Mouse (Mus musculus) MEL (cell line): ENCODE results near the gene Ntn1. TPM values are rescaled to one million over a fixed set of nuclear protein-coding genes. Genes with fewer than 3 reads are reported as not detected.

Experiments used
- DNase-seq: peaks from one replicate; pipeline ENCODE4 v3.0.0; 2011; ENCODE audit warnings: low read depth, low spot score
- H3K27ac ChIP-seq: 2 replicates; pipeline ENCODE4 v1.5.1; 2012; ENCODE audit warnings: low read depth, mild to moderate bottlenecking, control low read depth, low read length, moderate library complexity; ENCODE audit not compliant: control insufficient read depth
- H3K27me3 ChIP-seq, 2 experiments: fragments of 150-350 bp in 1 of 2; sonication (generic) in 1 of 2; 2 replicates each; pipeline ENCODE4 v1.6.1; 2012; ENCODE audit warnings: low read length in 2 of 2, mild to moderate bottlenecking in 2 of 2, improper control_type of control experiment in 1 of 2, moderate library complexity in 1 of 2; ENCODE audit not compliant: insufficient read depth in 2 of 2, control insufficient read depth in 1 of 2
- H3K36me3 ChIP-seq, 2 experiments: 2 replicates each; pipeline ENCODE4 v1.6.1; 2012 to 2014; ENCODE audit warnings: low read length in 2 of 2, improper control_type of control experiment in 1 of 2, inconsistent platforms in 1 of 2, mild to moderate bottlenecking in 1 of 2; ENCODE audit not compliant: insufficient read depth in 2 of 2, control insufficient read depth in 1 of 2
- H3K4me1 ChIP-seq, 2 experiments: fragments of 150-350 bp in 1 of 2; sonication (generic) in 1 of 2; 2 replicates each; pipeline ENCODE4 v1.6.1; 2012; ENCODE audit warnings: low read length in 2 of 2, improper control_type of control experiment in 1 of 2, mild to moderate bottlenecking in 1 of 2; ENCODE audit not compliant: insufficient read depth in 2 of 2, control insufficient read depth in 1 of 2
- H3K4me3 ChIP-seq, 2 experiments: fragments of 150-350 bp in 1 of 2; sonication (generic) in 1 of 2; 2 replicates each; pipeline ENCODE4 v1.5.1; 2012; ENCODE audit warnings: low read depth in 2 of 2, low read length in 2 of 2, mild to moderate bottlenecking in 2 of 2, moderate library complexity in 2 of 2, control low read depth in 1 of 2, improper control_type of control experiment in 1 of 2; ENCODE audit not compliant: control insufficient read depth in 1 of 2, insufficient read depth in 1 of 2
- H3K79me2 ChIP-seq: 2 replicates; pipeline ENCODE4 v1.6.1; 2012; ENCODE audit warnings: mild to moderate bottlenecking, low read length, moderate library complexity; ENCODE audit not compliant: control insufficient read depth, poor library complexity, insufficient read depth
- H3K9ac ChIP-seq: 2 replicates; pipeline ENCODE4 v1.6.1; 2012; ENCODE audit warnings: low read depth, mild to moderate bottlenecking, control low read depth, low read length, moderate library complexity; ENCODE audit not compliant: control insufficient read depth, poor library complexity, severe bottlenecking
- H3K9me3 ChIP-seq: fragments of 150-350 bp; sonication (generic); replicated peaks from 2 replicates; pipeline ENCODE4 v1.6.1; 2012; ENCODE audit warnings: mild to moderate bottlenecking, low read length, improper control_type of control experiment, moderate library complexity; ENCODE audit not compliant: insufficient read depth
- BHLHE40 ChIP-seq: IDR thresholded peaks from 2 replicates; pipeline ENCODE4 v1.6.1; 2012; ENCODE audit warnings: low read depth, mild to moderate bottlenecking, inconsistent platforms, low read length, improper control_type of control experiment, borderline replicate concordance
- CHD2 ChIP-seq: IDR thresholded peaks from 2 replicates; pipeline ENCODE4 v1.6.1; 2011; ENCODE audit warnings: low read length, improper control_type of control experiment
- CTCF ChIP-seq, 3 experiments: IDR thresholded peaks in 2 of 3; conservative IDR thresholded peaks in 1 of 3; 2 replicates each; pipeline ENCODE4 v1.5.1; 2011 to 2012; ENCODE audit warnings: low read length in 3 of 3, low read depth in 2 of 3, mild to moderate bottlenecking in 2 of 3, improper control_type of control experiment in 1 of 3, inconsistent platforms in 1 of 3, mixed read lengths in 1 of 3, moderate library complexity in 1 of 3; ENCODE audit not compliant: control insufficient read depth in 1 of 3, insufficient read depth in 1 of 3, poor library complexity in 1 of 3, severe bottlenecking in 1 of 3
- ELF1 ChIP-seq: IDR thresholded peaks from 2 replicates; pipeline ENCODE4 v1.6.1; 2014; ENCODE audit warnings: low read depth, mild to moderate bottlenecking, inconsistent platforms, low read length, improper control_type of control experiment, moderate library complexity
- EP300 ChIP-seq, 2 experiments: IDR thresholded peaks; 2 replicates each; pipeline ENCODE4 v1.6.1; 2011; ENCODE audit warnings: improper control_type of control experiment in 2 of 2, low read length in 2 of 2, low read depth in 1 of 2, mild to moderate bottlenecking in 1 of 2
- ETS1 ChIP-seq: IDR thresholded peaks from 2 replicates; pipeline ENCODE4 v1.6.1; 2012; ENCODE audit warnings: low read depth, mild to moderate bottlenecking, inconsistent platforms, low read length, improper control_type of control experiment, moderate library complexity
- GATA1 ChIP-seq: IDR thresholded peaks from 2 replicates; pipeline ENCODE4 v1.6.1; 2011; ENCODE audit warnings: low read depth, low read length, improper control_type of control experiment
- HCFC1 ChIP-seq: IDR thresholded peaks from 2 replicates; pipeline ENCODE4 v1.6.1; 2012; ENCODE audit warnings: low read depth, mild to moderate bottlenecking, inconsistent platforms, low read length, improper control_type of control experiment, moderate library complexity
- JUND ChIP-seq: IDR thresholded peaks from 2 replicates; pipeline ENCODE4 v1.6.1; 2011; ENCODE audit warnings: low read depth, mild to moderate bottlenecking, improper control_type of control experiment, low read length
- MAX ChIP-seq: IDR thresholded peaks from 2 replicates; pipeline ENCODE4 v1.6.1; 2011; ENCODE audit warnings: low read length, improper control_type of control experiment
- MAZ ChIP-seq: IDR thresholded peaks from 2 replicates; pipeline ENCODE4 v1.6.1; 2012; ENCODE audit warnings: low read depth, mild to moderate bottlenecking, inconsistent platforms, low read length, improper control_type of control experiment
- MEF2A ChIP-seq: IDR thresholded peaks from 2 replicates; pipeline ENCODE4 v1.6.1; 2014; ENCODE audit warnings: low read depth, mild to moderate bottlenecking, inconsistent platforms, low read length, improper control_type of control experiment; ENCODE audit not compliant: poor library complexity, insufficient replicate concordance, severe bottlenecking; ENCODE audit errors: extremely low read depth
- MYB ChIP-seq: IDR thresholded peaks from 2 replicates; pipeline ENCODE4 v1.6.1; 2011; ENCODE audit warnings: mild to moderate bottlenecking, low read depth, low read length, improper control_type of control experiment
- NELFE ChIP-seq: IDR thresholded peaks from 2 replicates; pipeline ENCODE4 v1.6.1; 2011; ENCODE audit warnings: low read depth, low read length, improper control_type of control experiment
- NRF1 ChIP-seq: IDR thresholded peaks from 2 replicates; pipeline ENCODE4 v1.6.1; 2014; ENCODE audit warnings: low read depth, mild to moderate bottlenecking, inconsistent platforms, low read length, improper control_type of control experiment, moderate library complexity; ENCODE audit not compliant: poor library complexity, insufficient read depth, severe bottlenecking
- POLR2A ChIP-seq, 2 experiments: IDR thresholded peaks; 2 replicates each; pipeline ENCODE4 v1.6.1; 2011 to 2012; ENCODE audit warnings: low read length in 2 of 2, mild to moderate bottlenecking in 2 of 2, control low read depth in 1 of 2, improper control_type of control experiment in 1 of 2, low read depth in 1 of 2, moderate library complexity in 1 of 2; ENCODE audit not compliant: control insufficient read depth in 1 of 2, insufficient read depth in 1 of 2, poor library complexity in 1 of 2
- POLR2AphosphoS5 ChIP-seq: IDR thresholded peaks from 2 replicates; pipeline ENCODE4 v1.6.1; 2012; ENCODE audit warnings: low read depth, borderline replicate concordance, mild to moderate bottlenecking, inconsistent platforms, low read length, moderate library complexity, mixed read lengths
- SIN3A ChIP-seq: IDR thresholded peaks from 2 replicates; pipeline ENCODE4 v1.6.1; 2012; ENCODE audit warnings: low read length, improper control_type of control experiment, inconsistent platforms
- SMC3 ChIP-seq: IDR thresholded peaks from 2 replicates; pipeline ENCODE4 v1.6.1; 2011; ENCODE audit warnings: low read depth, low read length, improper control_type of control experiment
- TAL1 ChIP-seq: IDR thresholded peaks from 2 replicates; pipeline ENCODE4 v1.6.1; 2012; ENCODE audit warnings: mild to moderate bottlenecking, inconsistent platforms, low read length, moderate library complexity, mixed read lengths
- TBP ChIP-seq: IDR thresholded peaks from 2 replicates; pipeline ENCODE4 v1.8.0; 2011; ENCODE audit warnings: low read depth, low read length, improper control_type of control experiment
- UBTF ChIP-seq: IDR thresholded peaks from 2 replicates; pipeline ENCODE4 v1.6.1; 2012; ENCODE audit warnings: low read depth, mild to moderate bottlenecking, inconsistent platforms, low read length, improper control_type of control experiment, moderate library complexity, borderline replicate concordance; ENCODE audit not compliant: insufficient read depth
- USF2 ChIP-seq, 2 experiments: IDR thresholded peaks; 2 replicates each; pipeline ENCODE4 v1.6.1; 2011 to 2012; ENCODE audit warnings: improper control_type of control experiment in 2 of 2, low read length in 2 of 2, borderline replicate concordance in 1 of 2, inconsistent platforms in 1 of 2, low read depth in 1 of 2, mild to moderate bottlenecking in 1 of 2; ENCODE audit not compliant: insufficient read depth in 1 of 2
- ZC3H11A ChIP-seq: IDR thresholded peaks from 2 replicates; pipeline ENCODE4 v1.6.1; 2012; ENCODE audit warnings: low read depth, mild to moderate bottlenecking, inconsistent platforms, low read length, improper control_type of control experiment
- ZNF384 ChIP-seq: IDR thresholded peaks from 2 replicates; pipeline ENCODE4 v1.6.1; 2012; ENCODE audit warnings: low read depth, mild to moderate bottlenecking, inconsistent platforms, low read length, improper control_type of control experiment
- polyA plus RNA-seq, 2 experiments: library from polyadenylated mRNA; stranded (reverse) in 1 of 2; unstranded in 1 of 2; fragments of >175 nt in 1 of 2; fragments of >200 nt in 1 of 2; gene quantifications; 2 replicates each; pipeline versions ENCODE4 v1.2.1 to v1.2.4; 2012; ENCODE audit warnings: low replicate concordance in 2 of 2, low read depth in 1 of 2; ENCODE audit not compliant: insufficient read length in 2 of 2, insufficient read depth in 1 of 2, missing spikeins in 1 of 2
- total RNA-seq: library from RNA; depleted of rRNA; stranded (reverse); fragments of 300-350 nt; gene quantifications from 2 replicates; pipeline ENCODE4 v1.2.3, GENCODE M21; 2012

Gene Ntn1
- total and polyA plus RNA-seq, 3 experiments, result not detected

DNA sequence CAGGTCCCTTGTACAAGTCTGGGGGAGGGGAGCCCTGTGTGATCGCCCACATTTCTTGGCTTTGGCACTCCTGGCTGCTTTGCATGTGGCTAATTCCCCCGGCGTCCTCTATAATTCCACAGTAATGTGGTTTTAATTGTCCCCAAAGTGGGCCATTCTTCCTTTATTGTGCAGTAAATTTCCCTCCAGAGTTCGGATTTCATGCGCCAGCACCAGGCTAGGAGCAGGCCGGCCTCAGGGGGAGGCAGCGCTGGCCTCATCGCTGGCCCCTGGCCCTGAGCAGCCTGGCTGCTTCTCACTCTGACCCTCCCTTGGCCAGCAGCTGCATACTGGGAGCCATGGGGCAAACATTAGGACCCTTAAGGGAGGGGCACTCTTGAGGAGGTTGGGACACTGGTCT is 110.0 kb downstream of the Ntn1 start:
- H3K4me1 ChIP-seq, result no peaks in the 10 kb centered on the region
- no peak for DNase-seq
- no peak overlapping the region for H3K27ac ChIP-seq
- no peaks in the 10 kb centered on the region for H3K36me3 ChIP-seq
- H3K79me2 ChIP-seq, result no peaks in the 10 kb centered on the region
- H3K27me3 ChIP-seq, result no peaks in the 10 kb centered on the region
- H3K4me3 ChIP-seq, result no peak overlapping the region
- H3K9ac ChIP-seq, result no peak overlapping the region
- TF ChIP-seq ELF1 (no peak), ETS1 (no peak), CHD2 (no peak), BHLHE40 (no peak), MYB (no peak), JUND (no peak), MEF2A (no peak), SIN3A (no peak), MAZ (no peak), EP300 (IDR thresholded peaks at IDR 0.05; ENCODE audit: low read depth in 1 of 2, low read length in 2 of 2) (no peak), POLR2A (IDR thresholded peaks at IDR 0.05; ENCODE audit: control insufficient read depth in 1 of 2, insufficient read depth in 1 of 2, low read depth in 1 of 2, low read length in 2 of 2, poor library complexity in 1 of 2) (no peak), USF2 (IDR thresholded peaks at IDR 0.05; ENCODE audit: borderline replicate concordance in 1 of 2, insufficient read depth in 1 of 2, low read depth in 1 of 2, low read length in 2 of 2) (no peak), ZNF384 (no peak), GATA1 (no peak), POLR2AphosphoS5 (no peak), MAX (no peak), ZC3H11A (no peak)
- H3K9me3 ChIP-seq, result no peaks in the 10 kb centered on the region

DNA sequence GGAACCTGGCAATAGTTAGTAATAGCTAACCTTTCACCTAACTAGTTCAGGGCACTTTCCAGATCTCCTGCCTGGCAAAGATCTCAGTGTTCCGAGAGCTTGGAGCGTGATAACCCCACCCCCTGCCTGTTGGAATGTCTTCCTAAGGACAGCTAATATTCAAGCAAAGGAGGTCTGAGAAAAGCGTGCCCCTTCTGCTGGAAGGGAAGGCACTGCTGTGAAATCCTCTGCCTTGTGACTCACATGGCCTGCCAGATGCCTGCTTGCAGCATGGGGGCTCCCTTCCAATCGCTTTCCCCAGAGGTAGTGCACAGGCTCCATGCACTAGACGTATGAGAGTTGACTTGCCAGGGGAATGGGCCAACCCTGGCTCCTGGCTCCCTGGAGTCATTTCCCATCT is 113.3 kb downstream of the Ntn1 start:
- DNase-seq, result no peak
- Histone ChIP-seq H3K27ac (no peak overlapping the region), H3K4me1 (no peaks in the 10 kb centered on the region), H3K79me2 (no peaks in the 10 kb centered on the region), H3K27me3 (no peaks in the 10 kb centered on the region), H3K9ac (no peak overlapping the region), H3K36me3 (no peaks in the 10 kb centered on the region), H3K4me3 (no peak overlapping the region), H3K9me3 (no peaks in the 10 kb centered on the region)
- TF ChIP-seq NELFE, result no peak
- TF ChIP-seq SMC3, result no peak
- TF ChIP-seq POLR2A (IDR thresholded peaks at IDR 0.05; ENCODE audit: control insufficient read depth in 1 of 2, insufficient read depth in 1 of 2, low read depth in 1 of 2, low read length in 2 of 2, poor library complexity in 1 of 2), result no peak
- TF ChIP-seq TBP, result no peak
- no peak for TF ChIP-seq ZNF384
- no peak for TF ChIP-seq UBTF
- TF ChIP-seq GATA1, result no peak
- no peak for TF ChIP-seq CTCF (IDR thresholded peaks at IDR 0.05 in 2 of 3, conservative IDR thresholded peaks at IDR 0.05 in 1 of 3; ENCODE audit: control insufficient read depth in 1 of 3, insufficient read depth in 1 of 3, low read depth in 2 of 3, low read length in 3 of 3, poor library complexity in 1 of 3, severe bottlenecking in 1 of 3)
- no peak for TF ChIP-seq ELF1
- TF ChIP-seq JUND, result no peak
- no peak for TF ChIP-seq SIN3A
- TF ChIP-seq HCFC1, result no peak
- TF ChIP-seq NRF1, result no peak
- TF ChIP-seq ETS1, result no peak
- no peak for TF ChIP-seq TAL1
